Mouse (Mus musculus) MEL (cell line): ENCODE data around the gene Tcte1. TPM values are rescaled to one million over a fixed set of nuclear protein-coding genes. Genes with fewer than 3 reads are reported as not detected.

ENCODE experiments used
- DNase-seq: peaks from one replicate; pipeline ENCODE4 v3.0.0; 2011; ENCODE audit warnings: low read depth, low spot score
- H3K27ac ChIP-seq: 2 replicates; pipeline ENCODE4 v1.5.1; 2012; ENCODE audit warnings: low read depth, mild to moderate bottlenecking, control low read depth, low read length, moderate library complexity; ENCODE audit not compliant: control insufficient read depth
- H3K27me3 ChIP-seq, 2 experiments: fragments of 150-350 bp in 1 of 2; sonication (generic) in 1 of 2; 2 replicates each; pipeline ENCODE4 v1.6.1; 2012; ENCODE audit warnings: low read length in 2 of 2, mild to moderate bottlenecking in 2 of 2, improper control_type of control experiment in 1 of 2, moderate library complexity in 1 of 2; ENCODE audit not compliant: insufficient read depth in 2 of 2, control insufficient read depth in 1 of 2
- H3K36me3 ChIP-seq, 2 experiments: 2 replicates each; pipeline ENCODE4 v1.6.1; 2012 to 2014; ENCODE audit warnings: low read length in 2 of 2, improper control_type of control experiment in 1 of 2, inconsistent platforms in 1 of 2, mild to moderate bottlenecking in 1 of 2; ENCODE audit not compliant: insufficient read depth in 2 of 2, control insufficient read depth in 1 of 2
- H3K4me1 ChIP-seq, 2 experiments: fragments of 150-350 bp in 1 of 2; sonication (generic) in 1 of 2; 2 replicates each; pipeline ENCODE4 v1.6.1; 2012; ENCODE audit warnings: low read length in 2 of 2, improper control_type of control experiment in 1 of 2, mild to moderate bottlenecking in 1 of 2; ENCODE audit not compliant: insufficient read depth in 2 of 2, control insufficient read depth in 1 of 2
- H3K4me3 ChIP-seq, 2 experiments: fragments of 150-350 bp in 1 of 2; sonication (generic) in 1 of 2; 2 replicates each; pipeline ENCODE4 v1.5.1; 2012; ENCODE audit warnings: low read depth in 2 of 2, low read length in 2 of 2, mild to moderate bottlenecking in 2 of 2, moderate library complexity in 2 of 2, control low read depth in 1 of 2, improper control_type of control experiment in 1 of 2; ENCODE audit not compliant: control insufficient read depth in 1 of 2, insufficient read depth in 1 of 2
- H3K79me2 ChIP-seq: 2 replicates; pipeline ENCODE4 v1.6.1; 2012; ENCODE audit warnings: mild to moderate bottlenecking, low read length, moderate library complexity; ENCODE audit not compliant: control insufficient read depth, poor library complexity, insufficient read depth
- H3K9ac ChIP-seq: 2 replicates; pipeline ENCODE4 v1.6.1; 2012; ENCODE audit warnings: low read depth, mild to moderate bottlenecking, control low read depth, low read length, moderate library complexity; ENCODE audit not compliant: control insufficient read depth, poor library complexity, severe bottlenecking
- H3K9me3 ChIP-seq: fragments of 150-350 bp; sonication (generic); replicated peaks from 2 replicates; pipeline ENCODE4 v1.6.1; 2012; ENCODE audit warnings: mild to moderate bottlenecking, low read length, improper control_type of control experiment, moderate library complexity; ENCODE audit not compliant: insufficient read depth
- CTCF ChIP-seq, 3 experiments: IDR thresholded peaks in 2 of 3; conservative IDR thresholded peaks in 1 of 3; 2 replicates each; pipeline ENCODE4 v1.5.1; 2011 to 2012; ENCODE audit warnings: low read length in 3 of 3, low read depth in 2 of 3, mild to moderate bottlenecking in 2 of 3, improper control_type of control experiment in 1 of 3, inconsistent platforms in 1 of 3, mixed read lengths in 1 of 3, moderate library complexity in 1 of 3; ENCODE audit not compliant: control insufficient read depth in 1 of 3, insufficient read depth in 1 of 3, poor library complexity in 1 of 3, severe bottlenecking in 1 of 3
- E2F4 ChIP-seq: IDR thresholded peaks from 2 replicates; pipeline ENCODE4 v1.6.1; 2011; ENCODE audit warnings: low read depth, low read length, improper control_type of control experiment, borderline replicate concordance
- EP300 ChIP-seq, 2 experiments: IDR thresholded peaks; 2 replicates each; pipeline ENCODE4 v1.6.1; 2011; ENCODE audit warnings: improper control_type of control experiment in 2 of 2, low read length in 2 of 2, low read depth in 1 of 2, mild to moderate bottlenecking in 1 of 2
- ETS1 ChIP-seq: IDR thresholded peaks from 2 replicates; pipeline ENCODE4 v1.6.1; 2012; ENCODE audit warnings: low read depth, mild to moderate bottlenecking, inconsistent platforms, low read length, improper control_type of control experiment, moderate library complexity
- JUND ChIP-seq: IDR thresholded peaks from 2 replicates; pipeline ENCODE4 v1.6.1; 2011; ENCODE audit warnings: low read depth, mild to moderate bottlenecking, improper control_type of control experiment, low read length
- KAT2A ChIP-seq: conservative IDR thresholded peaks from 2 replicates; pipeline ENCODE4 v1.6.1; 2012; ENCODE audit warnings: low read depth, low read length, improper control_type of control experiment, inconsistent platforms
- MAX ChIP-seq: IDR thresholded peaks from 2 replicates; pipeline ENCODE4 v1.6.1; 2011; ENCODE audit warnings: low read length, improper control_type of control experiment
- MXI1 ChIP-seq: IDR thresholded peaks from 2 replicates; pipeline ENCODE4 v1.6.1; 2011; ENCODE audit warnings: mild to moderate bottlenecking, low read depth, low read length, improper control_type of control experiment
- MYB ChIP-seq: IDR thresholded peaks from 2 replicates; pipeline ENCODE4 v1.6.1; 2011; ENCODE audit warnings: mild to moderate bottlenecking, low read depth, low read length, improper control_type of control experiment
- MYC ChIP-seq: IDR thresholded peaks from 2 replicates; pipeline ENCODE4 v1.6.1; 2011; ENCODE audit warnings: low read depth, mild to moderate bottlenecking, low read length, improper control_type of control experiment, moderate library complexity
- NRF1 ChIP-seq: IDR thresholded peaks from 2 replicates; pipeline ENCODE4 v1.6.1; 2014; ENCODE audit warnings: low read depth, mild to moderate bottlenecking, inconsistent platforms, low read length, improper control_type of control experiment, moderate library complexity; ENCODE audit not compliant: poor library complexity, insufficient read depth, severe bottlenecking
- RAD21 ChIP-seq: IDR thresholded peaks from 2 replicates; pipeline ENCODE4 v1.6.1; 2011; ENCODE audit warnings: mild to moderate bottlenecking, low read depth, low read length, improper control_type of control experiment
- SIN3A ChIP-seq: IDR thresholded peaks from 2 replicates; pipeline ENCODE4 v1.6.1; 2012; ENCODE audit warnings: low read length, improper control_type of control experiment, inconsistent platforms
- SMC3 ChIP-seq: IDR thresholded peaks from 2 replicates; pipeline ENCODE4 v1.6.1; 2011; ENCODE audit warnings: low read depth, low read length, improper control_type of control experiment
- USF1 ChIP-seq: IDR thresholded peaks from 2 replicates; pipeline ENCODE4 v1.6.1; 2014; ENCODE audit warnings: low read depth, mild to moderate bottlenecking, inconsistent platforms, low read length, improper control_type of control experiment, moderate library complexity
- polyA plus RNA-seq, 2 experiments: library from polyadenylated mRNA; stranded (reverse) in 1 of 2; unstranded in 1 of 2; fragments of >175 nt in 1 of 2; fragments of >200 nt in 1 of 2; gene quantifications; 2 replicates each; pipeline versions ENCODE4 v1.2.1 to v1.2.4; 2012; ENCODE audit warnings: low replicate concordance in 2 of 2, low read depth in 1 of 2; ENCODE audit not compliant: insufficient read length in 2 of 2, insufficient read depth in 1 of 2, missing spikeins in 1 of 2
- total RNA-seq: library from RNA; depleted of rRNA; stranded (reverse); fragments of 300-350 nt; gene quantifications from 2 replicates; pipeline ENCODE4 v1.2.3, GENCODE M21; 2012

Gene Tcte1
- total and polyA plus RNA-seq, 3 experiments = not detected

GRCm38 (mm10) chr17:45578843-45579242, 55.6 kb downstream of the Tcte1 start:
- Histone ChIP-seq H3K4me3 (no peak overlapping the region), H3K9me3 (no peaks in the 10 kb centered on the region), H3K4me1 (peaks cover 19 to 38% of the 10 kb centered on the region in 2 experiments), H3K36me3 (peaks cover 0 to 25% of the 10 kb centered on the region in 2 experiments; a peak in 2 of 4 replicates), H3K79me2 (peaks cover 2% of the 10 kb centered on the region; the same call in 1 of the 2 replicates), H3K27ac (no peak overlapping the region; the same call in 1 of the 2 replicates), H3K9ac (no peak overlapping the region), H3K27me3 (no peaks in the 10 kb centered on the region)
- no peak for TF ChIP-seq USF1
- peak; percentile 43 to 69 (median 59); a peak in 5 of 6 replicates for TF ChIP-seq CTCF (IDR thresholded peaks at IDR 0.05 in 2 of 3, conservative IDR thresholded peaks at IDR 0.05 in 1 of 3; ENCODE audit: control insufficient read depth in 1 of 3, insufficient read depth in 1 of 3, low read depth in 2 of 3, low read length in 3 of 3, poor library complexity in 1 of 3, severe bottlenecking in 1 of 3)
- peak; percentile 45 for TF ChIP-seq SMC3
- no peak for TF ChIP-seq EP300 (IDR thresholded peaks at IDR 0.05; ENCODE audit: low read depth in 1 of 2, low read length in 2 of 2)
- TF ChIP-seq KAT2A = no peak
- peak; percentile 68; the same call in 1 of the 2 replicates for TF ChIP-seq MYC
- 0 out of 2 replicates have a peak, but pooled peaks have one; percentile 39 for TF ChIP-seq SIN3A
- no peak for TF ChIP-seq NRF1
- no peak for TF ChIP-seq JUND
- TF ChIP-seq MAX = no peak
- no peak for TF ChIP-seq MYB
- peak; percentile 54; the same call in 1 of the 2 replicates for TF ChIP-seq MXI1
- TF ChIP-seq RAD21 = peak; percentile 17
- peak; percentile 74 for DNase-seq

GRCm38 (mm10) chr17:45579554-45579953, 56.3 kb downstream of the Tcte1 start:
- Histone ChIP-seq H3K4me3 (no peak overlapping the region), H3K27ac (no peak overlapping the region), H3K9ac (no peak overlapping the region), H3K36me3 (peaks cover 0 to 31% of the 10 kb centered on the region in 2 experiments; a peak in 2 of 4 replicates), H3K27me3 (no peaks in the 10 kb centered on the region), H3K79me2 (no peaks in the 10 kb centered on the region), H3K4me1 (peaks cover 20 to 43% of the 10 kb centered on the region in 2 experiments), H3K9me3 (no peaks in the 10 kb centered on the region)
- TF ChIP-seq E2F4 = no peak
- TF ChIP-seq RAD21 = no peak
- no peak for TF ChIP-seq USF1
- no peak for DNase-seq

- DNase-seq = no peak
- Histone ChIP-seq H3K27ac (peak overlapping the region; percentile 65), H3K4me1 (peaks cover 20 to 39% of the 10 kb centered on the region in 2 experiments), H3K9ac (peak overlapping the region; percentile 64), H3K79me2 (no peaks in the 10 kb centered on the region), H3K27me3 (no peaks in the 10 kb centered on the region), H3K4me3 (peak overlapping the region; percentile 23 to 39; a peak in 3 of 4 replicates), H3K9me3 (no peaks in the 10 kb centered on the region), H3K36me3 (peaks cover 0 to 27% of the 10 kb centered on the region in 2 experiments; a peak in 2 of 4 replicates)
- TF ChIP-seq MXI1 = 0 out of 2 replicates have a peak, but pooled peaks have one; percentile 27
- 0 out of 2 replicates have a peak, but pooled peaks have one; percentile 12 for TF ChIP-seq ETS1
- TF ChIP-seq EP300 (IDR thresholded peaks at IDR 0.05; ENCODE audit: low read depth in 1 of 2, low read length in 2 of 2) = peak in 1 of 2 experiments; percentile 31; a peak in 1 of 4 replicates
- TF ChIP-seq SMC3 = no peak
- no peak for TF ChIP-seq SIN3A
- TF ChIP-seq MAX = peak; percentile 62; the same call in 1 of the 2 replicates
Observed at GRCm38 (mm10) chr17:45580958-45581477, 57.8 kb downstream of the Tcte1 start.
